Mouse (Mus musculus) heart, embryonic 14.5 days (tissue): ENCODE data around the gene Pcsk6. TPM values are rescaled to one million over a fixed set of nuclear protein-coding genes. Genes with fewer than 3 reads are reported as not detected.
"Not testable (repeated sequence)": the region's sequence is repeated elsewhere in the genome, so short reads cannot be mapped to it uniquely, and the experiment has no call there.

ENCODE experiments used
- ATAC-seq: fragments of 200-750 bp; cut with Nextera tagmentation; 2 replicates; pipeline ENCODE4 v1.8.0; 2017; ENCODE audit warnings: low read depth, moderate TSS enrichment; ENCODE audit not compliant: insufficient number of reproducible peaks, insufficient read depth, low FRiP score
- H3K27ac ChIP-seq, 2 experiments: fragments of 200-500 bp in 1 of 2; fragments of 300-500 bp in 1 of 2; sonication (generic) in 1 of 2; replicated peaks in 1 of 2; 2 replicates each; pipeline ENCODE4 v1.5.1; 2012 to 2014; ENCODE audit warnings: low read depth in 2 of 2, low read length in 2 of 2, control low read depth in 1 of 2, mild to moderate bottlenecking in 1 of 2, mixed read lengths in 1 of 2; ENCODE audit not compliant: control insufficient read depth in 1 of 2, insufficient read depth in 1 of 2
- H3K27me3 ChIP-seq: fragments of 300-500 bp; sonication (generic); 2 replicates; pipeline ENCODE4 v1.6.1; 2014; ENCODE audit warnings: mild to moderate bottlenecking, low read length, control low read depth; ENCODE audit not compliant: control insufficient read depth, insufficient read depth
- H3K36me3 ChIP-seq: fragments of 300-500 bp; sonication (generic); 2 replicates; pipeline ENCODE4 v1.6.1; 2014; ENCODE audit warnings: mild to moderate bottlenecking, control low read depth, low read length, mixed read lengths; ENCODE audit not compliant: control insufficient read depth, insufficient read depth
- H3K4me1 ChIP-seq, 2 experiments: fragments of 200-500 bp in 1 of 2; fragments of 300-500 bp in 1 of 2; sonication (generic) in 1 of 2; 2 replicates each; pipeline ENCODE4 v1.6.1; 2012 to 2014; ENCODE audit warnings: low read length in 2 of 2, control low read depth in 1 of 2, mixed read lengths in 1 of 2; ENCODE audit not compliant: control insufficient read depth in 2 of 2, insufficient read depth in 2 of 2
- H3K4me2 ChIP-seq: fragments of 300-500 bp; sonication (generic); 2 replicates; pipeline ENCODE4 v1.6.1; 2014; ENCODE audit warnings: mild to moderate bottlenecking, low read length
- H3K4me3 ChIP-seq, 2 experiments: fragments of 200-500 bp in 1 of 2; fragments of 300-500 bp in 1 of 2; sonication (generic) in 1 of 2; 2 replicates each; pipeline ENCODE4 v1.5.1; 2012 to 2014; ENCODE audit warnings: low read length in 2 of 2, mild to moderate bottlenecking in 2 of 2, control low read depth in 1 of 2, low read depth in 1 of 2, moderate library complexity in 1 of 2; ENCODE audit not compliant: control insufficient read depth in 1 of 2, insufficient read depth in 1 of 2
- H3K9ac ChIP-seq: fragments of 300-500 bp; sonication (generic); 2 replicates; pipeline ENCODE4 v1.6.1; 2014; ENCODE audit warnings: mild to moderate bottlenecking, low read length
- H3K9me3 ChIP-seq: fragments of 300-500 bp; sonication (generic); 2 replicates; pipeline ENCODE4 v1.6.1; 2016; ENCODE audit warnings: low read length, control low read depth; ENCODE audit not compliant: control insufficient read depth
- WGBS: fragments of 180-500 bp; shearing (Covaris S2); extraction: QIAGEN DNeasy Blood & Tissue Kit; methylation state at CpG from one replicate; pipeline ENCODE4 v1.1.7; 2014; 5-methylcytosine and 5-hydroxymethylcytosine counted together
- polyA plus RNA-seq: library from polyadenylated mRNA; unstranded; fragments of >200 nt; fragmentation: Nextera tagmentation; extraction: Ambion mirVana; gene quantifications from 2 replicates; pipeline ENCODE4 v1.2.1, GENCODE M21; 2014

Pcsk6 gene
- polyA plus RNA-seq, 1 experiment from 2014 or later, result 3.0 TPM

- ATAC-seq, result no peak
- whole genome bisulfite sequencing, result 56% methylated on average over 17 of the region's 17 CpGs
- no peaks in the 10 kb centered on the region; the same call in 1 of the 2 replicates for H3K27me3 ChIP-seq
- H3K9ac ChIP-seq, result no peak overlapping the region
- no peak overlapping the region for H3K4me3 ChIP-seq
- no peaks in the 10 kb centered on the region for H3K36me3 ChIP-seq
- H3K4me1 ChIP-seq, result no peaks in the 10 kb centered on the region
- H3K9me3 ChIP-seq, result no peaks in the 10 kb centered on the region
- no peak overlapping the region for H3K4me2 ChIP-seq
- H3K27ac ChIP-seq, result no peak overlapping the region
These were observed 185.7 kb downstream of the Pcsk6 start for GRCm38 (mm10) chr7:66046921-66047918.

DNA sequence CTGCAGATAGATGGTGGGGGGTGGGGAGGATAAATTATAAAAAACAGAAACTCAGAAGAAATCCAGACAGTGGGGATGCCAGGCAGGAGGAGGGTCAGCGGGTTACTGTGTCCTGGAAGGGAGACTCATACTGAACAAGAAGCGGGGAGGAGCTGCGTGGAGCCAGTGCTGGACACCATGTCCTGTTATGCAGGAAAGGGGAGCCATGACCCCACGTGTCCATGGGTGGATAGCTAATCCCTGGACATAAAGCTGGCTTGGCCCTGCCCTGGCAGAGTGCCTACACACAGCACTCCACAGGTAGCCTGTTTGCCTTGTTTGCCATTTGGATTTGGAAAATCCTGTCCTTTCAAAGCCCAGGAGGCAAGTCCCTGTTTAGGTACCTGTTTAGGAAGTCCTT, 186.4 kb downstream of the Pcsk6 start:
- no peaks in the 10 kb centered on the region for H3K36me3 ChIP-seq
- ATAC-seq, result no peak
- no peak overlapping the region for H3K4me2 ChIP-seq
- 84% methylated on average over 4 of the region's 4 CpGs for WGBS
- no peak overlapping the region for H3K9ac ChIP-seq
- H3K27ac ChIP-seq, result no peak overlapping the region
- no peak overlapping the region for H3K4me3 ChIP-seq
- no peaks in the 10 kb centered on the region for H3K4me1 ChIP-seq
- no peaks in the 10 kb centered on the region for H3K9me3 ChIP-seq
- no peaks in the 10 kb centered on the region; the same call in 1 of the 2 replicates for H3K27me3 ChIP-seq

DNA sequence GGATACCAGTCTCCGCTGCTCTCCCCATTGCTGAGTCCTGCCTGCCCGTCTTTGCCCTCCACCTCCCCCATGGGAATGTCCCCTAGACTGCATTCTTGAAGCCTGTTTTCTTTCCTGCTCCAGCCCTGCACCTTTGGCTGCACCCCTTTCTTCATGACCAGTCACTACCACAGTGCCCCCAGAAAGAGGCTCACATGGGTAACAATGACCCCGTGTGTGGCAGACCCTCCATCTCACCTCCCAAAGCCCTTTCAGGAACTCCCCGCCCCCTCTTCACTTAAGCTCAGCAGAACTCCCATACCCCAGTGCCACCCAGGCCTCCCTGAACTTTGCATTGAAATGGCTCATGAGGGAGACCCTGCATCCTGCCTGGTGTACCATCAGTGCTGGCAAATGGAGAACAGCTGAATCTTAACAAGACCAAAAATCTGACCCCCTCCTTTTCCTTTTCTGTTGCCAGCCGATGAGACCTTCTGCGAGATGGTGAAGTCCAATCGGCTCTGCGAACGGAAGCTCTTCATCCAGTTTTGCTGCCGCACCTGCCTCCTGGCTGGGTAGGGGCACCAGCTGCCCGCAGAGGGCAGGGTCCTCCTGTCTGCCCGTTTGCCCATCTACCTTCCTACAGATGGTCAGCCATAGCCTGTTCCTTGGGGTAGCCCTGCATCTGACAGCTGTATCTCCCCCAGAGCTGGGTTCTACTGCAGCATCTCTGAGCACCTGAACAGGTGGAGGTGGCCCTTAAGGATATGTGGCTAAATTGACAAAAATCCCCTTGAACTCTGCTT, 187.1 kb downstream of the Pcsk6 start:
- H3K4me1 ChIP-seq, result no peaks in the 10 kb centered on the region
- no peaks in the 10 kb centered on the region for H3K36me3 ChIP-seq
- H3K27ac ChIP-seq, result no peak overlapping the region
- WGBS, result 85% methylated on average over 12 of the region's 12 CpGs
- no peak overlapping the region for H3K9ac ChIP-seq
- H3K27me3 ChIP-seq, result no peaks in the 10 kb centered on the region; the same call in 1 of the 2 replicates
- no peak overlapping the region for H3K4me3 ChIP-seq
- H3K9me3 ChIP-seq, result no peaks in the 10 kb centered on the region
- H3K4me2 ChIP-seq, result no peak overlapping the region
- ATAC-seq, result no peak

DNA sequence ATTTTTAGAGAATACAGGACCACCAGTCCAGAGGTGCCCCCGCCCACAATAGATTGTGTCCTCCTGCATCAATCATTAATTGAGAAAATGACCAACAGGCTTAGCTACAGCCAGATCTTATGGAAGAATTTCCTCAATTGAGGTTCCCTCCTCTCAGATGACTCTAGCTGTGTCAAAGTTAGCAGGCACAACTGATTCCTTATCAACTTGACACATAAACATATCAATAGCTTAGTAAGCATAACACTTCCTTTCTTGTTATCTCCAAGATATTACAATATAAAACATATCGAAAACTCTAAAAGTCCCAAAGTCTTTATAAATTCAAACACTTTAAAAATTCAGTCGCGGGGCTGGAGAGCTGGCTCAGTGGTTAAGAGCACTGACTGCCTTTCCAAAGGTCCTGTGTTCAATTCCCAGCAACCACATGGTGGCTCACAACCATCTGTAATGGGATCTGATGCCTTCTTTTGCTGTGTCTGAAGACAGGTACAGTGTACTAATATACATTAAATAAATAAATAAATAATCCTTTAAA, 192.5 kb downstream of the Pcsk6 start:
- Histone ChIP-seq H3K4me3 (no peak overlapping the region), H3K9me3 (no peaks in the 10 kb centered on the region), H3K4me2 (no peak overlapping the region), H3K9ac (no peak overlapping the region), H3K27me3 (no peaks in the 10 kb centered on the region), H3K27ac (no peak overlapping the region), H3K4me1 (no peaks in the 10 kb centered on the region), H3K36me3 (no peaks in the 10 kb centered on the region)
- 78% methylated on average over 4 of the region's 4 CpGs for WGBS
- ATAC-seq, result no peak

DNA sequence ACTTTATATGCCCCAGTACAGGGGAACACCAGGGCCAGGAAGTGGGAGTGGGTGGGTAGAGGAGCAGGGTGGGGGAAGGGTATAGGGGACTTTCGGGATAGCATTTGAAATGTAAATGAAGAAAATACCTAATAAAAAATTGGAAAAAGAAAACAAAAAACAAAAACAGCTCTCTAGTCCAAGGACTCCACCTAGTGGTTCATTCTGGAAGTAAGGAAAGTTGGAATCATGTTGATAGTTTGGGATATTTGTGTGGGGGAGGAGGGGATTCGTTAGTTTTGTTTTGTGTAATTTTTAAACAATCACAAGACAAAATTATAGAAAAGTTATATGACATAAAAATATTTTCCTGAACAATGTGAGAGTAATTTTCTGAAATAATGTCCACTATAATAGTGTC, 193.8 kb downstream of the Pcsk6 start:
- not testable (repeated sequence) for H3K9ac ChIP-seq, H3K9me3 ChIP-seq, H3K4me3 ChIP-seq, H3K4me1 ChIP-seq, H3K4me2 ChIP-seq, H3K27me3 ChIP-seq, H3K27ac ChIP-seq, H3K36me3 ChIP-seq, ATAC-seq
- 22% methylated on average over 2 of the region's 2 CpGs for WGBS

DNA sequence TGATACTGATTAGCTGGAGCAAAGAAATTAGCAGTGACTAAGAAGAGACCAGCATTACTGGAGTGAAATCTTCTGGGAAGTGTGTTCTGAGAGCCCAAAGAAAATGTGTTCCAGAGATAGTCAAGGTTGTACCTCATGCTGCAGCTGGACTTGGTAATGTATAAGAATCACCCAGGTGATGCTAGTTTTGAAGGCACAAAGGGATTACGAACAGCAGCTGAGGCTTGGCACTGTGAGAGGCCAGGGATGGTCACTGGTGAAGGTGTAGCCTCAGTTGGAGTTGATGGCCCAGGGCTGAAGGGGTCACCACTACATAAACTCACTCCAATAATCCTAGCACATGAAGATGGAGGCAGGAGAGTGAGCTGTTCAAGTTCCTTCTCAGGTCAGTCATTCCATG, 197.2 kb downstream of the Pcsk6 start, which contains the start of gene Snrpa1:
TSS of gene Snrpa1 (plus strand) at position 301 of the 400 bp plus-strand sequence.
- Histone ChIP-seq H3K27ac (no peak within 1 kb of the TSS), H3K4me1 (peaks cover 0 to 12% of the 10 kb centered on the region in 2 experiments; a peak in 2 of 4 replicates), H3K9me3 (no peaks in the 10 kb centered on the region), H3K27me3 (no peaks in the 10 kb centered on the region), H3K36me3 (peaks cover 16% of the 10 kb centered on the region), H3K9ac (peak within 1 kb of the TSS; percentile 91), H3K4me3 (peak within 1 kb of the TSS; percentile 68 to 77), H3K4me2 (peak within 1 kb of the TSS; percentile 92)
- ATAC-seq, result no peak
- WGBS, result 77% methylated on average over 1 of the region's 1 CpGs
